Mouse (Mus musculus): Measurements from ENCODE around the gene Zfp644.

DNA sequence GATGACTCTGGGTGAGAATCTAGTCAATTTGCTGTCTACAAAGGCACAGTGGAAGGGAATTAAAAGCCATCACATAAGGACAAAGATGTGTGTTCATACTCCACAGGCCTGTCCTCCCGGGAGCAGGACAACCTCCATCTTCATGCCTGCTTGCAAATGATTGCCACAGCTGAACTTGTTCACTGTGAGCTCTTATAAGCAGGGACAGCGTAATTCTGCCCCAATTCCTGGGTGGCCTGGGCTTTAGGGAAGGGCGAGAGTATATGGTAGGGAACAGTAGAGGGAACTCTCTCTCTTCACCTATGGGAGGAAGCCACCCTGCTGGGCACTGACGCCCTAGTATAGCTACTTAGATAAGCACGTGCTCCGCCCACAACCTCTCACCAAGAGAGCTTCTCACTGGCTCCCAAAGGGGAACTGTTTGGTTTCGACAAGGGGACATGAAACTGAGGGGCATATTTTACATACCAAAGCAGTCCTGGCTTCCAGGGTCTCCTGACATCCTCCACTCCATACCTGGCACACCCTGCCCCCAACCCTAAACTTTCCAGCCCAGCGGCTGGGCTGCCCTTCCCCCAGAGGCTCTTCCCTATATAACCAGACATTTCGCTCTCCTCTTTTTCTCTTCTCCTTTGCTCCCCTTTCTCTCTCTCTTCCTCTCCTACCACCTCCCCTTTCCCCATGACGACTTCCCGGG is 12.4 kb upstream of the Zfp644 start:
- TF ChIP-seq CTCF (conservative IDR thresholded peaks at IDR 0.05; ENCODE audit: insufficient read depth, insufficient read length, low read depth, low read length) = no peak
- no peak for TF ChIP-seq POLR2A (IDR thresholded peaks at IDR 0.05; ENCODE audit: low read depth, low read length)

All from kidney, adult 2 months (tissue).